Mouse (Mus musculus) small intestine, adult 2 months (tissue): ENCODE results near the gene Lgals4. TPM values are rescaled to one million over a fixed set of nuclear protein-coding genes. Genes with fewer than 3 reads are reported as not detected.
A peak's percentile ranks its signal among the peaks of the same experiment; 100 is the strongest.

ENCODE experiments used
- H3K27ac ChIP-seq: fragments of 200-500 bp; 2 replicates; pipeline ENCODE4 v1.5.1; 2012; ENCODE audit warnings: low read depth, low read length, control low read depth, inconsistent platforms; ENCODE audit not compliant: insufficient read depth
- H3K27me3 ChIP-seq: fragments of 200-500 bp; 2 replicates; pipeline ENCODE4 v1.6.1; 2012; ENCODE audit warnings: mild to moderate bottlenecking, moderate library complexity, low read length, inconsistent platforms; ENCODE audit not compliant: control insufficient read depth, insufficient read depth
- H3K36me3 ChIP-seq: fragments of 200-500 bp; 2 replicates; pipeline ENCODE4 v1.6.1; 2012; ENCODE audit warnings: mild to moderate bottlenecking, low read length, control low read depth, inconsistent platforms; ENCODE audit not compliant: control insufficient read depth, insufficient read depth
- H3K4me1 ChIP-seq: fragments of 200-500 bp; 2 replicates; pipeline ENCODE4 v1.6.1; 2012; ENCODE audit warnings: low read length, inconsistent platforms, mixed read lengths; ENCODE audit not compliant: control insufficient read depth, insufficient read depth, insufficient read length
- H3K4me3 ChIP-seq: fragments of 200-500 bp; 2 replicates; pipeline ENCODE4 v1.5.1; 2012; ENCODE audit warnings: low read depth, mild to moderate bottlenecking, control low read depth, inconsistent platforms, low read length, moderate library complexity
- CTCF ChIP-seq: fragments of 200-500 bp; IDR thresholded peaks from 2 replicates; pipeline ENCODE4 v1.5.1; 2012; ENCODE audit warnings: low read depth, mild to moderate bottlenecking, control low read depth, inconsistent platforms, low read length, moderate library complexity, mixed read lengths; ENCODE audit not compliant: insufficient replicate concordance, insufficient read length; ENCODE audit errors: extremely low read depth
- POLR2A ChIP-seq: fragments of 200-500 bp; IDR thresholded peaks from 2 replicates; pipeline ENCODE4 v1.6.1; 2012; ENCODE audit warnings: low read depth, mild to moderate bottlenecking, control low read depth, inconsistent platforms, low read length, moderate library complexity
- WGBS: fragments of 180-500 bp; shearing (Covaris S2); methylation state at CpG from one replicate; pipeline ENCODE4 v1.1.7; 2018; 5-methylcytosine and 5-hydroxymethylcytosine counted together
- polyA plus RNA-seq: library from polyadenylated mRNA; depleted of rRNA; stranded (reverse); fragments of >200 nt; gene quantifications from 2 replicates; pipeline ENCODE4 v1.2.3, GENCODE M21; 2012; rRNA removed

The Lgals4 gene
- polyA plus RNA-seq: 1,096 and 2,780 TPM in 2 replicates

DNA sequence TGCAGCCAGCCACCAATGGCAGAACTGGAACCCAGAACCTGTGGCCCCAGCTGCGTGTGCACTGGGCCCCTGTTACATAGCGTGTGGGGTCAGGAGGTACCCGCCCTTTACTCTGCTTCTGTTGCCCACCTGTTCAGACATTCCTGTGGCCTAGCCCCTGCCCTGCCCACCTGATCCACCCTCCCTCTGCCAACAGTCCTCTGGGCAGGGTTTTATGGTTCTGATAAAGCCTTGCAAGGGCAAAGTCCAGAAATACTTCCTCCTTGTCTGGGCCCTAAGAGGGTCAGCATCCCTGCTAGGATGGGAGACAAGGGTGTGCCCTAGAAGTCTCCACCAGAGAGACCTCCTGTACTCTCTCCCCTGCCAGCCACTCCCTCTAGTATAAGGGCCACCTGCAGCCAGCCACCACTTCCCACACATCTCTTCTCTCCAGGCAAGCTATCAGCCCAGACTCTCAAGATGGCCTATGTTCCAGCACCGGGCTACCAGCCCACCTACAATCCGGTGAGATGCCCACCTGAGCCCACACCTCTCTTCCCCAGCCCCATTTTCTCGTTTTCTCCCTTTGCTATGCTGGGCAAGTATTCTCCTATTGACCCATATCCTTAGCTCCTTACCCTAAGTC lies at the start of gene Lgals4:
TSS of gene Lgals4 (plus strand) at position 132 of the 625 bp plus-strand sequence.
- Histone ChIP-seq H3K4me3 (peak within 1 kb of the TSS; percentile 75), H3K27me3 (no peaks in the 10 kb centered on the region), H3K36me3 (peaks cover 39% of the 10 kb centered on the region), H3K4me1 (peaks cover 22% of the 10 kb centered on the region), H3K27ac (peak within 1 kb of the TSS; percentile 99)
- no peak for TF ChIP-seq CTCF
- TF ChIP-seq POLR2A: peak; percentile 92
- WGBS: 32% methylated on average over 6 of the region's 6 CpGs

DNA sequence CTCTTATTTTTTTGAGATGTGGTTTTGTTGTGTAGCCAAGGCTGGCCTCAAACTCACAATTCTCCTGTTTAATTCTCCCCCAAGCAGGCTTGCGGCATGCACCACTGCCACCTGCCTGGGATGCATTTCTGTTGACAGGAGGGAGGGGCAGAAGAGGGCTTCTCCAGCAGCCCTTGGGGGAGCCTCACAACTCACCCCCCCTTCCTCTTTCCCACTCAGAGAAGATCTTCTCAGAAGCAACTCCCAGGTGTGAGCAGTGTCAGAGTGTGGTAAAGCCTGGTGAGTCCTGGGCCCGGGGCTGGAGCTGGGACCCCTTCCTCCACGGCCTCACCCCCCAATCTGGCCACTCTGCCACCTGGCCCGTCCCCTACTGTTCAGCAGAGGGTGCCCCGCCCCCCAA lies 48.5 kb upstream of the Lgals4 start:
- Histone ChIP-seq H3K27me3 (no peaks in the 10 kb centered on the region), H3K4me3 (no peak overlapping the region), H3K36me3 (peaks cover 7% of the 10 kb centered on the region; the same call in 1 of the 2 replicates), H3K27ac (no peak overlapping the region), H3K4me1 (peaks cover 4% of the 10 kb centered on the region)
- TF ChIP-seq POLR2A (no peak), CTCF (no peak)
- WGBS: 84% methylated on average over 5 of the region's 5 CpGs

DNA sequence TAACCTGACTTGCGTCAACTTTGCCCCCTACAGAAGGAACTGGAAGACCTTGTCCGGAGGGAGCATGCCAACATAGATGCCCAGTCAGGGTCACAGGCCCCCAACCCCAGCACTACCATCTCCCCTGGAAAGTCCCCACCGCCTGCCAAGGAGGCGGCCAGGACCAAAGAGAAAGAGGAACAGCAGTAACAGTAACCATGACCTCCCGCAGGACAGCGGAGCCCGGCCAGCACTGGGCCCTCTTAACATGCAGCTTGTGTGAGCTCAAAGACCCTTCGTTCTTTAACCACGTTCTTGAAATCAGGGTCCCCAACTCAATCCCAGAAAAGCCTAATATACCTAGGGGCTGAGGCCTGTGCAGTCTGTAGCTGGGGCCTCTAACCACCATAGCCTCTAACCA lies 45.8 kb upstream of the Lgals4 start:
- Histone ChIP-seq H3K27ac (no peak overlapping the region), H3K4me1 (peaks cover 5% of the 10 kb centered on the region), H3K4me3 (no peak overlapping the region), H3K36me3 (peaks cover 7% of the 10 kb centered on the region; the same call in 1 of the 2 replicates), H3K27me3 (no peaks in the 10 kb centered on the region)
- TF ChIP-seq CTCF (no peak), POLR2A (no peak)
- WGBS: 91% methylated on average over 9 of the region's 9 CpGs

DNA sequence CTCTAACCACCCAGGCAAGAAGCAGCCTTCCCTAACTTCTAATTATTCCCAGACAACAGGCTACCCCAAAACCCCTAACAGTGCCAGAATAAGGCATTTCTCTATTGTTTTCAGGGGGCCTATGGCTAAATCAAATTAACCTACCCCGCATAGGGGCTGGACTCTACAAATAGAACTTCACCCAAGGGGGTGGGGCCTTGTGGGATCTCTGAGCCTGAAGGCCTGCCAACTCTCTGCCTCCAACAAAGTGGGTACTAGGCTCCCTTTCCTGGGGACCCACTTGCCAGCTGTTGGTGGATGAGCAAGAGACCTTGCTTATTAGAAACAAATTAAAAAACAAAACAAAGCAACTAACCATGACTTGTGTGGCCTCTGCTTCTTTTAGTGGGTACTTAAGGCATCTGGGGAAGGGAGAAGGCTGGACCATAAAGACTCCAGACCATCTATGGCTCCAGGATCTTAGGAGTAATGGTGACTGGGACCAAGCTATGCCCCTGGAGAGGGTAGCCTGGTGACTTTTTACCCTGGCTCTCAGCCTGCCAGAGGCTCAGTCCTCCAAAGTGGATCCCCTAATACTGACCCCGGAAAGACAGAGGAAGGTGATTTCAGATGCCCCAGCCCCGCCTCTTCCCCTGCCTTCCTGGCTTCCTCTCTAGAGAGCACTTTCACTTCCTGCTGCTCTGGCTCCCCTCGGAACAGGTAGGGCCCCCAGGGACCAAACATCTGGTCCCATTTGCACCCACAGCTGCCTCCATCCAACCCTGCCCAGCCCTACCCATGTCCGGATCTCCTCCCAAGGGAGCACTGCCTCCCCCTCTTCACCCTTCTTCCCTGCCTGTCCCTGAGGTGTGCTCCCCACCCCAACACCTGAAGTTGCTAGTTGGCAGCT lies 45.1 kb upstream of the Lgals4 start, which contains the start of gene Rinl:
TSS of gene Rinl (plus strand) at position 663 of the 889 bp plus-strand sequence.
- H3K27ac ChIP-seq: peak within 1 kb of the TSS; percentile 56
- peaks cover 5% of the 10 kb centered on the region for H3K4me1 ChIP-seq
- H3K4me3 ChIP-seq: peak within 1 kb of the TSS; percentile 51
- no peaks in the 10 kb centered on the region for H3K27me3 ChIP-seq
- WGBS: 49% methylated on average over 5 of the region's 5 CpGs
- H3K36me3 ChIP-seq: peaks cover 7% of the 10 kb centered on the region; the same call in 1 of the 2 replicates
- TF ChIP-seq POLR2A (no peak), CTCF (no peak)

DNA sequence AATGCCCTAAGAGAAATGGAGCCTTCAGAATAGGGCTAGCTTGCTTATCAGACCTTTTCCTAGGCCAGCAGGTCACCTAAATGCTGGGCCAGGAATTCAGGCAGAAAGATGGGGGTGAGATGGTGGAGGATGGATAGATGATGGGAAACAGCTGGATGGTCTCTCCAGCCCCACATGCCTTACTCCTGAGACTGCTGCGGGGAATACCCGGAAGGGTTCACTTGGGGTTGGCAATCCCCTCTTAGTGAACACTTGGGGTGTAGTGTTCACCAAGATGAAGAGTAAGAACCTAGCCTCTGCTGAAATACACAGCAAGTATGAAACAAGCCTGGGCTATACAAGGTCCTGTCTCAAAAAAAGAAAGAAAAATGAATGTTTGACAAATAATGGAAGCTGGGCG lies 44.4 kb upstream of the Lgals4 start:
- WGBS: 80% methylated on average over 3 of the region's 3 CpGs
- Histone ChIP-seq H3K4me3 (peak overlapping the region; percentile 51; the same call in 1 of the 2 replicates), H3K27ac (peak overlapping the region; percentile 56; the same call in 1 of the 2 replicates), H3K4me1 (peaks cover 5% of the 10 kb centered on the region), H3K27me3 (no peaks in the 10 kb centered on the region), H3K36me3 (peaks cover 4% of the 10 kb centered on the region; the same call in 1 of the 2 replicates)
- TF ChIP-seq CTCF (no peak), POLR2A (no peak)

DNA sequence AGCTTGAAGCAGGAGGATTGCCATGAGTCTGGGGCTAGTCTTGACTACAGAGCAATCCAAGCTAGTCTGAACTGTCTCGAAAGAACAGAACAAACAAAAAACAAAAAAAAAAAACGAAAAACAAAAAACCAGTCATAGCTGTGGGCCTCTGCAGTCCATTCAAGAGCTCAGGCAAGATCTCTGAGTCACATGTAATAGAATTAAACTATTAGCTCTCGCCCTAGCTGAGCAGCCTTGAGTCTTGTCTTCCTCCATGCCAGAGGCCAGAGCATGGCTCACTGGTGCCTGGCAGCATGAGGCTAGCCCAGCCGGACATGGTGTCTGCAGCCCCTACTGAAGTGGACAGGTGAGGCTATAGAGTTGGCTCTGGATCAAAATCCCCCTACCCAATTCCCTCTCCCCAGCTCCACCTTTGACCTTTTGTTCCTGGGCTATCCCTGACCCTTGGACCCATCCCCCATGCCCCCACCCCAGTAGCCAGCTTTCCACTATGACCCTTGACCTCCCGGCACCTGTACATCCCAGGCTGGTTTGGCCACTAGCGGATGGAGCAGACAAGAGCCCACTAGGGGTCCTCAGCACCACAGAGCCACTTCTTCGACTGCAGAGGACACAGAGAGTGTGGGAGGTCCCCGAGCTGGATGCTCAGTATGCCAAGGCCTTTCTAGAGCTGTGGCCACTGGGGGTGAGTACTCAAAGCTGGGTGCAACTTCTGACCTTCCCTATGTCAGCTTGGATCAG lies 43.4 kb upstream of the Lgals4 start:
- H3K27me3 ChIP-seq: no peaks in the 10 kb centered on the region
- H3K4me1 ChIP-seq: peaks cover 5% of the 10 kb centered on the region
- peaks cover 4% of the 10 kb centered on the region; the same call in 1 of the 2 replicates for H3K36me3 ChIP-seq
- TF ChIP-seq CTCF (no peak), POLR2A (no peak)
- no peak overlapping the region for H3K27ac ChIP-seq
- 57% methylated on average over 8 of the region's 8 CpGs for WGBS
- peak overlapping the region; percentile 20; the same call in 1 of the 2 replicates for H3K4me3 ChIP-seq

DNA sequence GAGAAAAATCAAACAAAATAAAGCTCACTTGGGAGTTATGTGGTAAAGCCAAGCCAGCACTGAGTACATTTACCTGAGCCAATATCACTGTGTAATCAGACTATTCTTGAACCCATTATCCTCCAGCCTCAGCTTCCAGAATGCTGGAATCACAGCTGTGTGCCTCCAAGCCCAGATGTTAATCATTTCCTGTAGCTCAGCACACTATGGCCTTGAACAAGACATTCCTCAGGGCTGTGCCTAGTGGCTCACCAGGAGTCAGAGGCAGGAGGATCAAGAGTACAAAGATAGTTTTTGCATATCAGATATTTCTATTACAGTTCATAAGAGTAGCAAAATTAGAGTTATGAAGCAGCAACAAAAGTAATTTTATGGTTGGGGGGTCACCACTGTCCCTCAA lies 41.9 kb upstream of the Lgals4 start:
- TF ChIP-seq CTCF (no peak), POLR2A (no peak)
- H3K27ac ChIP-seq: peak overlapping the region; percentile 27
- H3K4me3 ChIP-seq: no peak overlapping the region
- no peaks in the 10 kb centered on the region for H3K27me3 ChIP-seq
- no peaks in the 10 kb centered on the region for H3K36me3 ChIP-seq
- H3K4me1 ChIP-seq: peaks cover 10% of the 10 kb centered on the region
